Mouse (Mus musculus): Measurements from ENCODE around the gene Foxn3. TPM values are rescaled to one million over a fixed set of nuclear protein-coding genes. Genes with fewer than 3 reads are reported as not detected.

The Foxn3 gene
- polyA plus RNA-seq, 1 experiment from 2014 or later, result 81.4 TPM

- Histone ChIP-seq H3K9ac (replicated peaks; ENCODE audit: low read length) (no peak overlapping the region), H3K9me3 (ENCODE audit: control insufficient read depth, low read length) (no peaks in the 10 kb centered on the region), H3K36me3 (ENCODE audit: control insufficient read depth, insufficient read depth, low read length) (no peaks in the 10 kb centered on the region), H3K27me3 (ENCODE audit: control insufficient read depth, insufficient read depth, low read length) (no peaks in the 10 kb centered on the region), H3K4me3 (replicated peaks; ENCODE audit: low read depth, low read length) (no peak overlapping the region), H3K4me2 (ENCODE audit: low read length) (no peak overlapping the region), H3K27ac (replicated peaks; ENCODE audit: low read depth, low read length) (no peak overlapping the region), H3K4me1 (ENCODE audit: control insufficient read depth, insufficient read depth, low read length) (peaks cover 65% of the 10 kb centered on the region)
- ATAC-seq (ENCODE audit: low FRiP score, low TSS enrichment), result no peak
- WGBS, result 68% methylated on average over 13 of the region's 13 CpGs
- DNase-seq, result no peak
Measured at GRCm38 (mm10) chr12:99224863-99225603, 338.3 kb downstream of the Foxn3 start.

GRCm38 (mm10) chr12:99221087-99221846, 342.1 kb downstream of the Foxn3 start:
- H3K4me1 ChIP-seq (ENCODE audit: control insufficient read depth, insufficient read depth, low read length), result peaks cover 74% of the 10 kb centered on the region
- ATAC-seq (ENCODE audit: low FRiP score, low TSS enrichment) (0 out of 2 replicates have a peak, but pooled peaks have one; percentile 4), DNase-seq (peak; percentile 34)
- H3K27me3 ChIP-seq (ENCODE audit: control insufficient read depth, insufficient read depth, low read length), result no peaks in the 10 kb centered on the region
- H3K27ac ChIP-seq (replicated peaks; ENCODE audit: low read depth, low read length), result peak overlapping the region; percentile 50
- 6% methylated on average over 15 of the region's 15 CpGs for WGBS
- H3K9ac ChIP-seq (replicated peaks; ENCODE audit: low read length), result no peak overlapping the region
- no peaks in the 10 kb centered on the region for H3K36me3 ChIP-seq (ENCODE audit: control insufficient read depth, insufficient read depth, low read length)
- no peaks in the 10 kb centered on the region for H3K9me3 ChIP-seq (ENCODE audit: control insufficient read depth, low read length)
- peak overlapping the region; percentile 17; the same call in 1 of the 2 replicates for H3K4me2 ChIP-seq (ENCODE audit: low read length)
- no peak overlapping the region for H3K4me3 ChIP-seq (replicated peaks; ENCODE audit: low read depth, low read length)

- Histone ChIP-seq H3K27ac (replicated peaks; ENCODE audit: low read depth, low read length) (peak overlapping the region; percentile 39), H3K4me3 (replicated peaks; ENCODE audit: low read depth, low read length) (no peak overlapping the region), H3K4me1 (ENCODE audit: control insufficient read depth, insufficient read depth, low read length) (peaks cover 77% of the 10 kb centered on the region), H3K9me3 (ENCODE audit: control insufficient read depth, low read length) (no peaks in the 10 kb centered on the region), H3K27me3 (ENCODE audit: control insufficient read depth, insufficient read depth, low read length) (no peaks in the 10 kb centered on the region), H3K36me3 (ENCODE audit: control insufficient read depth, insufficient read depth, low read length) (no peaks in the 10 kb centered on the region), H3K4me2 (ENCODE audit: low read length) (peak overlapping the region; percentile 6), H3K9ac (replicated peaks; ENCODE audit: low read length) (no peak overlapping the region)
- ATAC-seq (ENCODE audit: low FRiP score, low TSS enrichment) (peak; percentile 82), DNase-seq (peak; percentile 94)
- under 1% methylated on average over 8 of the region's 8 CpGs for WGBS
Measured at GRCm38 (mm10) chr12:99220333-99220732, 343.0 kb downstream of the Foxn3 start.

GRCm38 (mm10) chr12:99219812-99220211, 343.6 kb downstream of the Foxn3 start:
- Histone ChIP-seq H3K9ac (replicated peaks; ENCODE audit: low read length) (no peak overlapping the region), H3K4me3 (replicated peaks; ENCODE audit: low read depth, low read length) (no peak overlapping the region), H3K27me3 (ENCODE audit: control insufficient read depth, insufficient read depth, low read length) (no peaks in the 10 kb centered on the region), H3K36me3 (ENCODE audit: control insufficient read depth, insufficient read depth, low read length) (no peaks in the 10 kb centered on the region), H3K4me1 (ENCODE audit: control insufficient read depth, insufficient read depth, low read length) (peaks cover 76% of the 10 kb centered on the region), H3K9me3 (ENCODE audit: control insufficient read depth, low read length) (no peaks in the 10 kb centered on the region), H3K4me2 (ENCODE audit: low read length) (peak overlapping the region; percentile 6), H3K27ac (replicated peaks; ENCODE audit: low read depth, low read length) (peak overlapping the region; percentile 39; the same call in 1 of the 2 replicates)
- ATAC-seq (ENCODE audit: low FRiP score, low TSS enrichment), result no peak
- no peak for DNase-seq
- WGBS, result 13% methylated on average over 5 of the region's 5 CpGs

GRCm38 (mm10) chr12:99217145-99217698, 346.2 kb downstream of the Foxn3 start:
- no peaks in the 10 kb centered on the region for H3K36me3 ChIP-seq (ENCODE audit: control insufficient read depth, insufficient read depth, low read length)
- no peaks in the 10 kb centered on the region for H3K27me3 ChIP-seq (ENCODE audit: control insufficient read depth, insufficient read depth, low read length)
- no peak overlapping the region; the same call in 1 of the 2 replicates for H3K27ac ChIP-seq (replicated peaks; ENCODE audit: low read depth, low read length)
- H3K4me2 ChIP-seq (ENCODE audit: low read length), result no peak overlapping the region
- H3K4me3 ChIP-seq (replicated peaks; ENCODE audit: low read depth, low read length), result no peak overlapping the region
- DNase-seq (no peak), ATAC-seq (ENCODE audit: low FRiP score, low TSS enrichment) (no peak)
- no peak overlapping the region for H3K9ac ChIP-seq (replicated peaks; ENCODE audit: low read length)
- 92% methylated on average over 7 of the region's 7 CpGs for WGBS
- H3K4me1 ChIP-seq (ENCODE audit: control insufficient read depth, insufficient read depth, low read length), result peaks cover 67% of the 10 kb centered on the region
- H3K9me3 ChIP-seq (ENCODE audit: control insufficient read depth, low read length), result no peaks in the 10 kb centered on the region

- peaks cover 60% of the 10 kb centered on the region for H3K4me1 ChIP-seq (ENCODE audit: control insufficient read depth, insufficient read depth, low read length)
- ATAC-seq (ENCODE audit: low FRiP score, low TSS enrichment) (no peak), DNase-seq (peak; percentile 21)
- H3K27me3 ChIP-seq (ENCODE audit: control insufficient read depth, insufficient read depth, low read length), result no peaks in the 10 kb centered on the region
- 0 out of 2 replicates have a peak overlapping the region, but pooled peaks have one; percentile 23 for H3K9ac ChIP-seq (replicated peaks; ENCODE audit: low read length)
- H3K27ac ChIP-seq (replicated peaks; ENCODE audit: low read depth, low read length), result peak overlapping the region; percentile 21; the same call in 1 of the 2 replicates
- H3K4me2 ChIP-seq (ENCODE audit: low read length), result no peak overlapping the region
- H3K4me3 ChIP-seq (replicated peaks; ENCODE audit: low read depth, low read length), result no peak overlapping the region
- no peaks in the 10 kb centered on the region for H3K36me3 ChIP-seq (ENCODE audit: control insufficient read depth, insufficient read depth, low read length)
- H3K9me3 ChIP-seq (ENCODE audit: control insufficient read depth, low read length), result no peaks in the 10 kb centered on the region
- 47% methylated on average over 5 of the region's 5 CpGs for WGBS
Measured at GRCm38 (mm10) chr12:99216341-99216761, 347.0 kb downstream of the Foxn3 start.

- H3K27ac ChIP-seq (replicated peaks; ENCODE audit: low read depth, low read length), result peak overlapping the region; percentile 21
- H3K4me1 ChIP-seq (ENCODE audit: control insufficient read depth, insufficient read depth, low read length), result peaks cover 53% of the 10 kb centered on the region
- H3K9me3 ChIP-seq (ENCODE audit: control insufficient read depth, low read length), result no peaks in the 10 kb centered on the region
- DNase-seq (peak; percentile 34), ATAC-seq (ENCODE audit: low FRiP score, low TSS enrichment) (no peak)
- no peaks in the 10 kb centered on the region for H3K27me3 ChIP-seq (ENCODE audit: control insufficient read depth, insufficient read depth, low read length)
- no peak overlapping the region for H3K4me2 ChIP-seq (ENCODE audit: low read length)
- no peaks in the 10 kb centered on the region for H3K36me3 ChIP-seq (ENCODE audit: control insufficient read depth, insufficient read depth, low read length)
- H3K9ac ChIP-seq (replicated peaks; ENCODE audit: low read length), result no peak overlapping the region
- no peak overlapping the region for H3K4me3 ChIP-seq (replicated peaks; ENCODE audit: low read depth, low read length)
- 58% methylated on average over 11 of the region's 11 CpGs for WGBS
Measured at GRCm38 (mm10) chr12:99215521-99216255, 347.7 kb downstream of the Foxn3 start.

GRCm38 (mm10) chr12:99214098-99214497, 349.3 kb downstream of the Foxn3 start:
- Histone ChIP-seq H3K27ac (replicated peaks; ENCODE audit: low read depth, low read length) (no peak overlapping the region), H3K36me3 (ENCODE audit: control insufficient read depth, insufficient read depth, low read length) (no peaks in the 10 kb centered on the region), H3K27me3 (ENCODE audit: control insufficient read depth, insufficient read depth, low read length) (no peaks in the 10 kb centered on the region), H3K4me2 (ENCODE audit: low read length) (no peak overlapping the region), H3K9ac (replicated peaks; ENCODE audit: low read length) (no peak overlapping the region), H3K4me3 (replicated peaks; ENCODE audit: low read depth, low read length) (no peak overlapping the region), H3K4me1 (ENCODE audit: control insufficient read depth, insufficient read depth, low read length) (peaks cover 41% of the 10 kb centered on the region), H3K9me3 (ENCODE audit: control insufficient read depth, low read length) (no peaks in the 10 kb centered on the region)
- 68% methylated on average over 5 of the region's 5 CpGs for WGBS
- ATAC-seq (ENCODE audit: low FRiP score, low TSS enrichment) (no peak), DNase-seq (no peak)

Data from midbrain, embryonic 14.5 days (tissue).